Mouse (Mus musculus) megakaryocyte-erythroid progenitor cell, adult 5-6 weeks (primary cell): ENCODE measurements around the gene Tomm20. TPM values are rescaled to one million over a fixed set of nuclear protein-coding genes. Genes with fewer than 3 reads are reported as not detected.
"Not testable (repeated sequence)": the region's sequence is repeated elsewhere in the genome, so short reads cannot be mapped to it uniquely, and the experiment has no call there.

ENCODE experiments used
- ATAC-seq: replicated peaks from 2 replicates; pipeline ENCODE4 v1.8.0; 2016; ENCODE audit warnings: mild to moderate bottlenecking, inconsistent platforms; ENCODE audit not compliant: severe bottlenecking, poor library complexity, low FRiP score, low TSS enrichment
- total RNA-seq, 2 experiments: library from RNA; stranded (forward) in 1 of 2; stranded (reverse) in 1 of 2; fragments of 200-1000, 215-1000 nt in 1 of 2; fragments of >200 nt in 1 of 2; fragmentation: Nextera tagmentation in 1 of 2; gene quantifications; 2 replicates each; pipeline ENCODE4 v1.2.3; 2014 to 2017

The Tomm20 gene
- total RNA-seq, 2 experiments from 2014 or later: 123 to 421 TPM

GRCm38 (mm10) chr8:126921432-126921831 lies 24.2 kb downstream of the Tomm20 start:
- no peak for ATAC-seq

- ATAC-seq: peak; percentile 87
These were observed 24.8 kb downstream of the Tomm20 start for GRCm38 (mm10) chr8:126920845-126921244.

GRCm38 (mm10) chr8:126920386-126920785 lies 25.3 kb downstream of the Tomm20 start:
- no peak for ATAC-seq

- no peak for ATAC-seq
These were observed 25.9 kb downstream of the Tomm20 start for GRCm38 (mm10) chr8:126919703-126920102.

GRCm38 (mm10) chr8:126919255-126919654 lies 26.4 kb downstream of the Tomm20 start:
- no peak for ATAC-seq

- ATAC-seq: no peak
These were observed 27.3 kb downstream of the Tomm20 start for GRCm38 (mm10) chr8:126918356-126918755.

GRCm38 (mm10) chr8:126917179-126917905 lies 28.3 kb downstream of the Tomm20 start:
- ATAC-seq: peak; percentile 36

GRCm38 (mm10) chr8:126916611-126917010 lies 29.0 kb downstream of the Tomm20 start:
- no peak for ATAC-seq

GRCm38 (mm10) chr8:126914609-126915375 lies 30.9 kb downstream of the Tomm20 start:
- ATAC-seq: no peak

GRCm38 (mm10) chr8:126914107-126914490 lies 31.5 kb downstream of the Tomm20 start:
- ATAC-seq: not testable (repeated sequence)

- ATAC-seq: no peak
These were observed 32.2 kb downstream of the Tomm20 start for GRCm38 (mm10) chr8:126913241-126914106.

- ATAC-seq: no peak
These were observed 36.3 kb downstream of the Tomm20 start for GRCm38 (mm10) chr8:126909371-126909802.

GRCm38 (mm10) chr8:126908805-126909204 lies 36.8 kb downstream of the Tomm20 start:
- ATAC-seq: peak; percentile 58

- no peak for ATAC-seq
These were observed 37.7 kb downstream of the Tomm20 start for GRCm38 (mm10) chr8:126907968-126908367.

- ATAC-seq: no peak
These were observed 38.3 kb downstream of the Tomm20 start for GRCm38 (mm10) chr8:126907374-126907773.

- peak; percentile 52; the same call in 1 of the 2 replicates for ATAC-seq
These were observed 40.3 kb downstream of the Tomm20 start for GRCm38 (mm10) chr8:126905387-126905786.

- no peak for ATAC-seq
These were observed 41.7 kb downstream of the Tomm20 start for GRCm38 (mm10) chr8:126903927-126904326.

- no peak for ATAC-seq
These were observed 42.3 kb downstream of the Tomm20 start for GRCm38 (mm10) chr8:126903224-126903895.

GRCm38 (mm10) chr8:126901612-126902011 lies 44.0 kb downstream of the Tomm20 start:
- no peak for ATAC-seq
